Mouse (Mus musculus): ENCODE results near the gene Ccnl2.

The Ccnl2 gene

GRCm38 (mm10) chr4:155838187-155839153 is 26.2 kb downstream of the Ccnl2 start:
- no peak for DNase-seq (ENCODE audit: low spot score in 2 of 2)

DNA sequence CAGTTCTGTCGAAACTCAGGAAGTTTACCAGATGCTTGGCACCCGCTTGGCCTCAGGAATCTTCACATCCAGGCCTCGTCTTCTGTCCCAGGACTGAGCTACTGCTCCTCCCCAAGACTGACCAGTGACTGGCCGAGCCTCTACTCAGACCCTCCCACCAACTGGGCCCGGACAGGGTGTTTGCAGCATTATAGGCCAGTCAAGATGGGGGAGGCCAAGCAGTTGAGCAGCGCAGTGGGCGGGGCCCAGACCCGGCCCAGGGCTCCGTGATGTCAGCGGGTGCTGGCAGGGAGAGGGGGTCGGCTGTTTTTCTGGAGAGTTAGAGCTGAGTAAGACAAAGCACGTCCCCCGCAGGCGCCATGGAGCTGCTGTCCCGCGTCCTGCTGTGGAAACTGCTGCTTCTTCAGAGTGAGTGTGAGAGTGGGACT is 27.2 kb downstream of the Ccnl2 start, which contains the start of gene Mxra8:
Gene Mxra8, plus strand, starts transcription at position 198 of the 428 bp plus-strand sequence.
- DNase-seq (ENCODE audit: low spot score in 2 of 2), result no peak

DNA sequence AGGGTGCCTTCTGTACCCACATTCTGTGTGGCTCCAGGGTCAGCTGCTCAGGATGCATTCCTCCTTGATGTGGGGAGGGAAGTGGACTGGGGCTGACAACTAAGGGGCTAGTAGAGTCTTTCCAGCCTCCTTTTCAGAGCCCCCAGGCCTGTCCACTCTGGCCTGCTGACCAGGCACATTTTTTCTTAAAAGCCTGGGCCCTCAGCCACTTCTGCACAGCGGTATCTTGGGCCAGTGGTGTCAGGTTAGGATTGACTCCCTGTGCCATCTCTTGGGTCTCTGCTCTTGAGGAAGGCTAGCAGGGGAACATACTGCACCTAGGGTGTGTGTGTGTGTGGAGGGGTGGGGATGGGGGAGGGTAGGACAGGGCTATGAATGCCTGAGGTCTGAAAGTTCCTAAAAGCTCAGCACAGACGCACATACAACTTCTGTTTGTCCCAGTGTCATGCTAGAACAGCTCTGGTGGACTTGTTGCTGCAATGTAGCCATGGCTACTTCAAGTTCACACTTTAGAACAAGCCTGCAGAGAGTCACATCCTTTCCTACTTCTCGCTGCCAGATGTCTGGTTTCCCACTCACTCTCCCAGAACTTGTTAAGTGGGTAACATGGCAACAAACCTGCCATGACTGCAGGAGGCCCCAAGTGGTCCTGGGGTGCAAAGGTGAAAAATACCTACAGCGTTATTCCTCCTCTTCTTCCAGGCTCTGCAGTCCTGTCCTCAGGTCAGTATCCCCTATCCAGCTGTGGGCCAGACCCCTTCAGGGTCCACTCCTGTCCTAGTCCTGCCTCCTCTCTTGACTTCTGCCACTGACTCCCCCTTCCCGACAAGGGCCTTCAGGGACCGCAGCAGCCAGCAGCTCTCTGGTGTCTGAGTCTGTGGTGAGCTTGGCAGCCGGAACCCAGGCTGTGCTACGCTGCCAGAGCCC is 28.1 kb downstream of the Ccnl2 start:
- DNase-seq (ENCODE audit: low spot score in 2 of 2), result no peak

GRCm38 (mm10) chr4:155841003-155841454 is 28.7 kb downstream of the Ccnl2 start:
- no peak for DNase-seq (ENCODE audit: low spot score in 2 of 2)

- no peak for DNase-seq (ENCODE audit: low spot score in 2 of 2)
These were observed 29.5 kb downstream of the Ccnl2 start for GRCm38 (mm10) chr4:155841651-155842270.

DNA sequence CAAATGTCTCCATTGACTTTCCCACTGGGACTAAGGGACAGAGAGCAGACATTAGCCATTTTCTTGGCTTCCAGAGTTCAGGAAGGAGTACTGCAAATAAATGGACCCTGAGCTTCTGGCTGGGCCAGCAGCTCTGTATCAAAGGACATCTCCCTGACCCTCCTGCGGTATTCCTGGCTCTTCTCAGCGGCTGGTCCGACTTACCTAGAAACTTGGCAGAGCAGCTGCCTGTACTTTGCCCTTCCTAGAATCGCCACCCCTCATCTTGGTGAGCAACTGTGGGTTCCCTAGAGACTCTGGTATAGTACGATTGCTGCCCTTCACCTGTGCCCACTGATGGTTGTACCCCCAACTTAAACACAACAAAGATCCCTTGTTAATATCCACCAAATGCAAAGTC is 30.9 kb downstream of the Ccnl2 start:
- DNase-seq (ENCODE audit: low spot score in 2 of 2), result no peak

- peak; percentile 86 to 92 for DNase-seq (ENCODE audit: low spot score in 2 of 2)
These were observed 34.7 kb downstream of the Ccnl2 start, which contains the start of gene Dvl1 for GRCm38 (mm10) chr4:155846871-155847578. TSS of gene Dvl1 (plus strand) at chr4:155847402.

DNA sequence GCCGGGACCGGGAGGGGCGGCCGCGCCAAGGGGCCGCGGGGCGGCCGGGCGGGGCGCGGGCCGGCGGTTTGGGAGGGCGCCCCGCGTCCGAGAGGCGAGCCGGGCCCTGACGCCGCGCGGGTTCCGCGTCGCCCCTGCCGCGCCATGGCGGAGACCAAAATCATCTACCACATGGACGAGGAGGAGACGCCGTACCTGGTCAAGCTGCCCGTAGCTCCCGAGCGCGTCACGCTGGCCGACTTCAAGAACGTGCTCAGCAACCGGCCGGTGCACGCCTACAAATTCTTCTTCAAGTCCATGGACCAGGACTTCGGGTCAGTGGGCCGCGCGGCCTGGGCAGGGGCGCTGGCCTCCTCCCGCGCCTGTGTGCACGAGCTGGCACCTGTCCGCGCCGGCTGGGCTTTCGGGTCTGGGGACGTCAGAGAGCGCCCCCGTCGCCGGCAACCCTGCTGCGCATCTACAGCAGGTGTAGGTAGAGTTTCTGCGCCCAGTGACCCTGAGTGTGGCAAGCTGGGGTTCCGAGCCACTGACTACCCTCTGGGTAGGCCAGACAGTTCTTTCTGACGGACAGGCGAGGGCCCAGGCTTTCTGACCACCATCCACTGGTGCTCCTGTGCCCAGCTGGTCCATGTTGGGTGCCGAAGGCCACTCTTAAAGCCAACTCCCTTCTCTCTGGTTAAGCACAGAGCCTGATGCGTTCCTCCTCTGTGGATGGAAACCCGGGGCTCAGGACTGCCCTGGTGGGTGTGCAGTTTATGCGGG is 35.5 kb downstream of the Ccnl2 start:
- no peak for DNase-seq (ENCODE audit: low spot score in 2 of 2)

DNA sequence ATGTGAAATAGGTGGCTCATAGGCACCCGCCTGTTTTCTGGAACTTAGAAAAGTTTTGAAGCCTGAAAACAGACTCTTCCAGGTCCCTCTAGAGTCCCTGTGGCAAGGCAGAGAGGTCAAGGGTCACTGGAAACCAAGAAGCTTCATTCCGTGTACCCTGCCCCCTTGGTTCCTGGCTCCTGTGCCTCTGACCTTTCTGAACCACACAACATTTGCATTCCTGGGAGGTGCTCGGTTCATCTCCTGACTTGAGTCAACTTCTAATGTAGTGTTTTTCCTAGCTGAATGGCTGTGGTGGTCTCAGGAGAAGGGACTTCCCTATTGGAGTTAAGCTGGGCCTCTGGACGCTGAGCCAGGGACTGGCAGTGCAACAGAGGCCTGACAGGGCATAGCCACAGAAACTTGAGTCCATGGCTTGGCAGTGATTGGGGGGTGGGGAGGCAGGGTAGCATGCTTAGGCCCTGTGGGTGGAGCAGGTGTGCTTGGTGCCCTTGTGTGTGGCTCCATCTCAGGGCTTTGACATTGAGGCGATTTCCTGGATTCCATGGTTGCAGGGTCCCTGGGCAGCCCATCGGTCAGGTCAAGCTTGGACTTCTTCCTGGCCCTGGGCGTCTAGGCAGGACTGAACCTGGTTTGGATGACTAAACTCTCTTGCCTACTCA is 36.3 kb downstream of the Ccnl2 start:
- DNase-seq (ENCODE audit: low spot score in 2 of 2), result no peak

GRCm38 (mm10) chr4:155849391-155849790 is 37.1 kb downstream of the Ccnl2 start:
- no peak for DNase-seq (ENCODE audit: low spot score in 2 of 2)

DNA sequence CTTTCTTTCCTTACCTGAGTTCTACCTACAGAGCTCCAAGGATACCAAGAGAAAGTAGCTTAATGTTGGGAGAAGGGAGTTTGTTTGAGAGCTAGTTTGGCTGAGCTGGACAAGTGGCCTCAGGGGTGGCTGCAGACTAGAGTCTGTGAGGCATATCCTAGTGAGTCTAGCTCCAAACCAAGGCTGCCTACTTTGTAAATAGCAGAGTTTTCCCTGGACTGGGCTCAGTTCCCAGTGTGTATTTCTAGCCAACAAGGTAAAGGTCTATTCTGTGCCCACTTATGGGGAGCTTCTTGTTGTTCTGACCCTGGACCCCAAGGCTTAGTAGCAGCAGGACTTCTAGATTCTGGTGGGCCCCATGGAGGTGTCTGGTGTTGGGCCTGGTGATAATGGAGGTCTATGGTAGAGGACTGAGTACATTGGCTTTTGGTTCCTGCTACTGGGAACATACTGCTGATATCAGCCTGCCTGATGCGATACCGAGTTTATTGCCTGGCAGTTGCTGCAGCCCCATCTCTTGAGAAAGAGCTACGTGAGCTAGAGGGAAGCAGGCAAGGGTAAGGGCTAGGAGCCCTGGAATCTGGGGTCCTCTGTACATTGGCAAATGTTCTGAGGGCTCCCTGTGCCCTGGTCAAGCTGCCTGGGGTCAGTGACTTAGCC is 37.6 kb downstream of the Ccnl2 start:
- no peak for DNase-seq (ENCODE audit: low spot score in 2 of 2)

DNA sequence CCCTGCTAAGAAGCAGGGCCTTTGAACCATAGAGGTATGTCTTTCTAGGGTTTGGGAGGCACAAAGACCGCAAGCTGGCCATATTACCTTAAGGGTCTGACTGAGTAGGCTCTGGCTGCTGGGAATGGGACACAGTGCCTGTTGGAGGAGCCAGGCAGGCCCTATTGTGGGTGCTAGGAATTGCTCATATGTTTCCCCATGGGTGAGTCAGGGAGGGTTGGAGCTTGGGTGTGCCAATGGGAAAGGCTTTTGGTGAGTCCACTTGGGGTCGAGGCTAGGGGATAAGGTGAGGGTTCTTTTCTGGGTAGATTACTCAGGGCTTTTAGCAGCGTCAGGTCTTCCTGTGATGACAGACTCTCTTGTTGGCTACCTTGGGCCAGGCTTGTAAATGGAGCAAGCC is 39.1 kb downstream of the Ccnl2 start:
- DNase-seq (ENCODE audit: low spot score in 2 of 2), result no peak

GRCm38 (mm10) chr4:155851951-155852411 is 39.7 kb downstream of the Ccnl2 start:
- no peak for DNase-seq (ENCODE audit: low spot score in 2 of 2)

DNA sequence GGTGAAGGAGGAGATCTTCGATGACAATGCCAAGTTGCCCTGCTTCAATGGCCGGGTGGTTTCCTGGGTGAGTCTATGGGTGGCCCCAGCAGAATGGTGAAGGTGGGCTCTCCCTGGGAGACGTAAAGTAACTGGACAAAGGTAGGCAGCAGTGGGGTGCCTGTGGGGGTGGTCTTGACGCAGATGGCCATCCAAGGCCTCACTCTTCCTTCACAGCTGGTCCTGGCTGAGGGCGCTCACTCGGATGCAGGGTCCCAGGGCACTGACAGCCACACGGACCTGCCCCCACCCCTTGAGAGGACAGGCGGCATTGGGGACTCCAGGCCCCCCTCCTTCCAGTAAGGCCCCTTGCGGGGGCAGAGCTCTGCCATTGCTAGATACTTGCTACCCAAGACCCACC is 41.1 kb downstream of the Ccnl2 start:
- no peak for DNase-seq (ENCODE audit: low spot score in 2 of 2)

- no peak for DNase-seq (ENCODE audit: low spot score in 2 of 2)
These were observed 42.7 kb downstream of the Ccnl2 start for GRCm38 (mm10) chr4:155854991-155855390.

GRCm38 (mm10) chr4:155856071-155856470 is 43.8 kb downstream of the Ccnl2 start:
- DNase-seq (ENCODE audit: low spot score in 2 of 2), result no peak

DNA sequence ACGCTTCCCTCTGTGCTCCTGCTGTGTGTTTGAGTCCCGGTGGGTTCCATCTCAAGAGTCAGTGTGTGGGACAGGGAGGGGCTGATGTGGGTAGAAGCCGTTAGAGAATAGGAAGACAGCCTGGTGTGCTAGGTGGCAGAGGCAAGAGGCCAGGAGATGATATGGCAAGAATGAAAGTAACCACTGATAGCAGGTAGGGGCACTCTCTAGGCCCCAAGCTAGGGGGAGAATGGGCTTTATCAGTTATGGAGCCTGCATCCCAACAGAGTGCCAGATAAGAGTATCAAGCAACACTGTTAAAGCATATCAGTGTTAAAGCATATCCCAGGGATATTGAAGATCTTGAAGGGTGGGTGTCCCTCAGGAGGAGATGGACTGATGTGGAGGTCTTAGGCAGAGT is 44.6 kb downstream of the Ccnl2 start:
- DNase-seq (ENCODE audit: low spot score in 2 of 2), result no peak

- no peak for DNase-seq (ENCODE audit: low spot score in 2 of 2)
These were observed 47.0 kb downstream of the Ccnl2 start for GRCm38 (mm10) chr4:155859318-155859717.

DNA sequence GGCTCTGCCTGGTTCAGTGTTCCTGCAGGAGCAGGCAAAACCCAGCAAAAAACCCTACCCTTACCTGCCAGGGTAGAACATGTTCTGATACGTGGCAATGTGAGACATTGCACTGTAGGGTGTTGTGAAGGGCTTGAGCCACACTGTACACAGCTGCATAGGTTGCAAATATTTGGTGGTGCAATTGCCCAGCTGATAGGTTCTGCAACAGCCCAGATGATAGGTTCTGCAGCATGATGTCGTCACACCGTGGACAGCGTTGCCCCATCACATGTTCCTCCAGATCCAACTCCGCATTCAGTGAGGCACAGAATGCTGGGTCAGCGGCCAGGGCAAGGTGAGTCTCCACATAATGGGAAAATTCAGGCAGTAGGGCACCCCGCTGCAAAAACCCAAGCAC is 49.5 kb downstream of the Ccnl2 start:
- no peak for DNase-seq (ENCODE audit: low spot score in 2 of 2)
